Mouse (Mus musculus): Measurements from ENCODE around the gene Ripor3. TPM values are rescaled to one million over a fixed set of nuclear protein-coding genes. Genes with fewer than 3 reads are reported as not detected.

Ripor3 gene
- polyA plus RNA-seq, 1 experiment, result 0.13 TPM

- Histone ChIP-seq H3K27me3 (ENCODE audit: control insufficient read depth) (no peaks in the 10 kb centered on the region), H3K9me3 (ENCODE audit: control insufficient read depth, low read length) (no peaks in the 10 kb centered on the region), H3K4me1 (ENCODE audit: control insufficient read depth) (peaks cover 4% of the 10 kb centered on the region), H3K36me3 (ENCODE audit: control insufficient read depth) (no peaks in the 10 kb centered on the region; the same call in 1 of the 2 replicates), H3K4me3 (replicated peaks) (no peak overlapping the region)
- TF ChIP-seq TAL1 (IDR thresholded peaks at IDR 0.05; ENCODE audit: low read length) (no peak), GATA1 (IDR thresholded peaks at IDR 0.05; ENCODE audit: low read length) (no peak)
Measured at GRCm38 (mm10) chr2:167999145-167999743, 11.2 kb downstream of the Ripor3 start.

GRCm38 (mm10) chr2:167997562-167997961 is 12.9 kb downstream of the Ripor3 start:
- no peak overlapping the region for H3K4me3 ChIP-seq (replicated peaks)
- peaks cover 4% of the 10 kb centered on the region for H3K4me1 ChIP-seq (ENCODE audit: control insufficient read depth)
- TF ChIP-seq TAL1 (IDR thresholded peaks at IDR 0.05; ENCODE audit: low read length) (no peak), GATA1 (IDR thresholded peaks at IDR 0.05; ENCODE audit: low read length) (no peak)
- H3K9me3 ChIP-seq (ENCODE audit: control insufficient read depth, low read length), result no peaks in the 10 kb centered on the region
- H3K36me3 ChIP-seq (ENCODE audit: control insufficient read depth), result no peaks in the 10 kb centered on the region; the same call in 1 of the 2 replicates
- H3K27me3 ChIP-seq (ENCODE audit: control insufficient read depth), result no peaks in the 10 kb centered on the region

- H3K36me3 ChIP-seq (ENCODE audit: control insufficient read depth), result no peaks in the 10 kb centered on the region; the same call in 1 of the 2 replicates
- no peaks in the 10 kb centered on the region for H3K27me3 ChIP-seq (ENCODE audit: control insufficient read depth)
- H3K4me3 ChIP-seq (replicated peaks), result no peak overlapping the region
- peaks cover 4% of the 10 kb centered on the region for H3K4me1 ChIP-seq (ENCODE audit: control insufficient read depth)
- no peak for TF ChIP-seq GATA1 (IDR thresholded peaks at IDR 0.05; ENCODE audit: low read length)
- TF ChIP-seq TAL1 (IDR thresholded peaks at IDR 0.05; ENCODE audit: low read length), result no peak
- H3K9me3 ChIP-seq (ENCODE audit: control insufficient read depth, low read length), result no peaks in the 10 kb centered on the region
Measured at GRCm38 (mm10) chr2:167996672-167997215, 13.7 kb downstream of the Ripor3 start.

GRCm38 (mm10) chr2:167995870-167996635 is 14.4 kb downstream of the Ripor3 start:
- Histone ChIP-seq H3K27me3 (ENCODE audit: control insufficient read depth) (no peaks in the 10 kb centered on the region), H3K4me3 (replicated peaks) (no peak overlapping the region), H3K9me3 (ENCODE audit: control insufficient read depth, low read length) (no peaks in the 10 kb centered on the region), H3K36me3 (ENCODE audit: control insufficient read depth) (no peaks in the 10 kb centered on the region; the same call in 1 of the 2 replicates), H3K4me1 (ENCODE audit: control insufficient read depth) (peaks cover 4% of the 10 kb centered on the region)
- TF ChIP-seq TAL1 (IDR thresholded peaks at IDR 0.05; ENCODE audit: low read length), result no peak
- no peak for TF ChIP-seq GATA1 (IDR thresholded peaks at IDR 0.05; ENCODE audit: low read length)

GRCm38 (mm10) chr2:167993260-167993659 is 17.2 kb downstream of the Ripor3 start:
- no peak for TF ChIP-seq TAL1 (IDR thresholded peaks at IDR 0.05; ENCODE audit: low read length)
- TF ChIP-seq GATA1 (IDR thresholded peaks at IDR 0.05; ENCODE audit: low read length), result no peak

GRCm38 (mm10) chr2:167989310-167989709 is 21.1 kb downstream of the Ripor3 start:
- no peak overlapping the region for H3K4me3 ChIP-seq (replicated peaks)
- H3K9me3 ChIP-seq (ENCODE audit: control insufficient read depth, low read length), result no peaks in the 10 kb centered on the region
- no peaks in the 10 kb centered on the region for H3K27me3 ChIP-seq (ENCODE audit: control insufficient read depth)
- no peaks in the 10 kb centered on the region; the same call in 1 of the 2 replicates for H3K36me3 ChIP-seq (ENCODE audit: control insufficient read depth)
- no peak for TF ChIP-seq TAL1 (IDR thresholded peaks at IDR 0.05; ENCODE audit: low read length)
- no peak for TF ChIP-seq GATA1 (IDR thresholded peaks at IDR 0.05; ENCODE audit: low read length)
- H3K4me1 ChIP-seq (ENCODE audit: control insufficient read depth), result peaks cover 12% of the 10 kb centered on the region

More at GRCm38 (mm10) chr2:167993260-167993659, 17.2 kb downstream of the Ripor3 start:
- Histone ChIP-seq H3K27me3 (ENCODE audit: control insufficient read depth) (no peaks in the 10 kb centered on the region), H3K4me3 (replicated peaks) (no peak overlapping the region), H3K36me3 (ENCODE audit: control insufficient read depth) (no peaks in the 10 kb centered on the region; the same call in 1 of the 2 replicates), H3K4me1 (ENCODE audit: control insufficient read depth) (peaks cover 4% of the 10 kb centered on the region), H3K9me3 (ENCODE audit: control insufficient read depth, low read length) (no peaks in the 10 kb centered on the region)

GRCm38 (mm10) chr2:167987640-167988039 is 22.8 kb downstream of the Ripor3 start:
- Histone ChIP-seq H3K4me1 (ENCODE audit: control insufficient read depth) (peaks cover 12% of the 10 kb centered on the region), H3K9me3 (ENCODE audit: control insufficient read depth, low read length) (no peaks in the 10 kb centered on the region), H3K4me3 (replicated peaks) (no peak overlapping the region), H3K27me3 (ENCODE audit: control insufficient read depth) (no peaks in the 10 kb centered on the region), H3K36me3 (ENCODE audit: control insufficient read depth) (no peaks in the 10 kb centered on the region; the same call in 1 of the 2 replicates)
- TF ChIP-seq TAL1 (IDR thresholded peaks at IDR 0.05; ENCODE audit: low read length) (no peak), GATA1 (IDR thresholded peaks at IDR 0.05; ENCODE audit: low read length) (no peak)

- Histone ChIP-seq H3K27me3 (ENCODE audit: control insufficient read depth) (no peaks in the 10 kb centered on the region), H3K4me1 (ENCODE audit: control insufficient read depth) (peaks cover 12% of the 10 kb centered on the region), H3K9me3 (ENCODE audit: control insufficient read depth, low read length) (no peaks in the 10 kb centered on the region), H3K4me3 (replicated peaks) (no peak overlapping the region), H3K36me3 (ENCODE audit: control insufficient read depth) (no peaks in the 10 kb centered on the region; the same call in 1 of the 2 replicates)
- no peak for TF ChIP-seq GATA1 (IDR thresholded peaks at IDR 0.05; ENCODE audit: low read length)
- no peak for TF ChIP-seq TAL1 (IDR thresholded peaks at IDR 0.05; ENCODE audit: low read length)
Measured at GRCm38 (mm10) chr2:167986762-167987161, 23.7 kb downstream of the Ripor3 start.

GRCm38 (mm10) chr2:167984946-167985345 is 25.5 kb downstream of the Ripor3 start:
- H3K9me3 ChIP-seq (ENCODE audit: control insufficient read depth, low read length), result no peaks in the 10 kb centered on the region
- H3K4me3 ChIP-seq (replicated peaks), result no peak overlapping the region
- H3K36me3 ChIP-seq (ENCODE audit: control insufficient read depth), result no peaks in the 10 kb centered on the region; the same call in 1 of the 2 replicates
- peaks cover 12% of the 10 kb centered on the region for H3K4me1 ChIP-seq (ENCODE audit: control insufficient read depth)
- no peaks in the 10 kb centered on the region for H3K27me3 ChIP-seq (ENCODE audit: control insufficient read depth)
- TF ChIP-seq GATA1 (IDR thresholded peaks at IDR 0.05; ENCODE audit: low read length), result no peak
- TF ChIP-seq TAL1 (IDR thresholded peaks at IDR 0.05; ENCODE audit: low read length), result no peak

Data from erythroblast, embryonic 14.5 days (primary cell).